Mouse (Mus musculus): ENCODE data around the gene Dhx38.
A peak's percentile ranks its signal among the peaks of the same experiment; 100 is the strongest.

Gene Dhx38

DNA sequence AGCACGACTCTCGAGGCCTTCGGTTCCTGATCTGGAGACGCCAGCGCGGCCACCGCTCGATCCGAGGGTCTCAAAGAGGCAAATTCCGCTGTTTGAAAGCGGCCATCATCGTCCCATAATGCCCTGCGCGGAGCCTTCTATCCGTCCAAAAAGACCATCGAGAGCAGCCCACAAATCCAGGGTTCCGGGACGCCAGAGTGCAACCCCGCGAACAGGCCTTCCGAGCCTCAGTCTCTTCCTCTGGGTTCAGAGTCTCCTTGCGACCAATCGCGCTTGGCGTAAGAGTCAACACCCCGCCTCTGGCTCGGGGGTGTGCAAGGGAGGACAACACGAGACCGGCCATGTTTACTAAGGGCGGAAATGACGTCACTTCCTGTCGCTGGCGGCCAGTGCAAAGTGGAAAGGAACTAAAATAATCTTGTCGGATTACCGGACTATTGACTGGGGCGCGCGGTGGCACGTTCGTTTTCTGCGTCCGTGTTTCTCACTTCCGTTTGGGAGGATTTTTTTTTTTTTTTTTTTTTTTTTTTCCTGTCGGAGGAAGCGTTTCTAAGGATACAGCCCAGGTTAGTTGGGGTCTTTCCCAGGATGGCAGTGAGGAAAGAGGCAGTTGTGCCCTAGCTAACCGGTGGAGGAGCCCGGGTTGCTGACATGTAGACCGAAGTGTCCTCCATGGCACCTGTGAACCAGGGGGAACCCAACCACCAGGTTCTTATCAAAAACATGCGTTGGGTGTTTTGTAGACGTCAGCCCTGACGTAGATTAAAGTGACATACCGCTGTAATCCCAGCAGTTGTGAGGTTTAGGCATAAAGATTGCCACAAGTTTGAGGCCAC is at the start of gene Dhx38, which contains the start of gene Txnl4b:
Dhx38 (minus strand) TSS at position 364 of the 836 bp plus-strand sequence.
Txnl4b (plus strand) TSS at position 395 of the 836 bp plus-strand sequence.
- peak; percentile 99 for DNase-seq (ENCODE audit: extremely low read depth, low read depth)

GRCm38 (mm10) chr8:109614243-109615210 is 48.9 kb upstream of the Dhx38 start, which contains the start of gene Pkd1l3:
Gene Pkd1l3 (plus strand): TSS chr8:109614517.
- peak; percentile 83 for DNase-seq (ENCODE audit: extremely low read depth, low read depth)

- DNase-seq (ENCODE audit: extremely low read depth, low read depth), result peak; percentile 66
These were observed 43.5 kb upstream of the Dhx38 start for GRCm38 (mm10) chr8:109609153-109609502.

GRCm38 (mm10) chr8:109608271-109609152 is 42.9 kb upstream of the Dhx38 start, which contains the start of gene Dhodh:
Gene Dhodh (minus strand): TSS chr8:109608673.
- DNase-seq (ENCODE audit: extremely low read depth, low read depth), result peak; percentile 92

DNA sequence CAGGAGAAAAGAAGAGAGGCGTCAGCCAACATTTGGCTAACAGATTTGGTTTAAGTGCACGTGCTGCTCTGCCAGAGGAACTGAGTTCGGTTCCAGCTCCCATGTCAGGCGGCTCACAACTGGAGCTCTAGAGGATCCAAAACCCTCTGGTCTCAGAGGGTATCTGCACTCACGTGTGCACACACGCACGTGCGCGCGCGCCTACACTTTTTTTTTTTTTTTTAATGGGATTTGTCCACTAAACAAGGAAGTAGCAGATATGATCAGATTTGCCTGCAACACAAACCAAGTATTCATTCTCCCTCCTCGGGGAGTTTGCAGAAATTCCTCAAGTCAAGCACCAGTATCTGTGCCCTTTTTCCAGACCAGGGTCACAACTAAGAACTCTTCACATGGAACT is 42.0 kb upstream of the Dhx38 start:
- peak; percentile 52 for DNase-seq (ENCODE audit: extremely low read depth, low read depth)

DNA sequence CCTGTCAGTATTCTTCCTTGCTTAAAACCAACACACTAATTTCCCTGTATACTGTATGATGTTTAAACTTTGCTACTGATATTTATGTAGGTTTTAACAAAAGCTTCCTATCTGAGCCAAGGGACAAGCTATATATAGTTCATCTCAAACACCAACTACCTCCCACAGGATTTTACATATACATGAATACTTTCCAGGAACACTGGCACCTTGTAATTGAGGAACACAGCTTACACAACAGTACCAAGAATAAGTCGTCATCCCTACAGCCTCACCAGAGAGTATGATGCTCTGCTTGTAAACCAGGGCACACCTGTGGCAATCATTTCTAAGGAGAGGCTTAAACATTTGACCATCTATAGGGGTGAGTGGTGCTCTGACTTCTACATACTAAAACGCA is 41.1 kb upstream of the Dhx38 start:
- no peak for DNase-seq (ENCODE audit: extremely low read depth, low read depth)

DNA sequence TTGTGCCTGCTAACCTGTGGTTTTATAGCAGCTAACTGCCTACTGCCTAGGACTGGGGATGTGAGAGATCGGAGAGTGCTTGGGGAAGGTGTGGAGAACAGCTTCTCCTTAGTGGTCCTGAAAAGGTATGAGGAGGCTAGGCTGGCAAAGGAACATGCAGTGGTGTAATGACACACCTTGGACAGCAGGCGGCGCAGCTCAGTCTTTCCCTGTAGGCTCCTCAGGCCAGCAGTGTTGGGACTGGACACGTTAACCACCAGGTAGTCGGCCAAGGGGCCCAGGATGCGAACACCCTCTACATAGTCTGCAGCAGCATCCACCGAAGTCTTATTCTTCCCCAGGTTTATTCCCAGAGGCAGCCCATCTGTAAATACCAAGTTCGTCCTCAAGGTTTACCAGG is 30.2 kb upstream of the Dhx38 start:
- no peak for DNase-seq (ENCODE audit: extremely low read depth, low read depth)

DNA sequence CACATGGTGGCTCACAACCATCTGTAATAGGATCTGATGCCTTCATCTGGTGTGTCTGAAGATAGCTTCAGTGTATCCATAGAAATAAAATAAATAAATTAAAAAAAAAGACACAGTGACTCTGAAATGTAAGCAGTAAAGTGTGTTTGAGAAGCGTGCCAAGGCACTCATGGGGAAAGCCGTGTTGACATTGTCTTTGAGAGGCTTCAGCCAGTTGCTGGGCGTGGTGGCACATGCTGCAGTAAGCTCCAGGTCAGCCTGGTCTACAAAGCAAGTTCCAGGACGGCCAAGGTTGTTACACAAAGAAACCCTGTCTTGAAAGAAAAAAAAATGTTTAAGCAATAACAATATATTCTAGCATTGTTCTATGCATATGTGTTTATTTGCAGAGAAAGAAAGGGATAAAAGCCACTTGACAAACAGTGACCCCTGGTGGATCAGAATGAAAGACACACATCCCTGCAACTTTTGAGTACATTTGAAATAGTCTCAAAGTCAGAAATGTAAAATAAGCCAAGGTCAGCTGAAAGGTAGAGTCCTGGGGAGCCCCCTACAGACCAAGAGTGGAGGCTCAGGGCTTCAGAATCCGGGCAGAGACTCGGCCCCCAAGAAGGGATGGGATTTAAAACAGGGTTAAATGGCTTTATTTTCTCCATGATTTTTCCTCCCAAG is 27.6 kb upstream of the Dhx38 start:
- peak; percentile 54 for DNase-seq (ENCODE audit: extremely low read depth, low read depth)

DNA sequence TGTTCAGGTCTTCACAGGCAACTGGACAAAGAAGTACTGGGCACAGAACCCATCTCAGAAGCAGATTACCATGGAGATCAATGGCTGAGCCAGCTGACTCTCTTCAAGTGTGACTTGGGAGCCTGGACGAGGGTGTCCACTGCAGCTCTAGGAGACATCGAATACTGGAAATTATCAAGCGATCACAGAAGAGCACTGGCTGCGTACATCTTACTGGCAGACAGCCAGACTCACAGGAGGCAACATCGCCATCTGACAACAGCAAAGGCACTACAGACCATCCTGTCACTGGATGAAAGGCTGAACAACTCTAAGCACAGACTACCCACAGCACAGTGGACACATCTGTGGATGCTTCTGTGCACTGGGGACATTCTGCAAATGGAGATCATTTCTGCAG is 26.5 kb upstream of the Dhx38 start:
- no peak for DNase-seq (ENCODE audit: extremely low read depth, low read depth)

DNA sequence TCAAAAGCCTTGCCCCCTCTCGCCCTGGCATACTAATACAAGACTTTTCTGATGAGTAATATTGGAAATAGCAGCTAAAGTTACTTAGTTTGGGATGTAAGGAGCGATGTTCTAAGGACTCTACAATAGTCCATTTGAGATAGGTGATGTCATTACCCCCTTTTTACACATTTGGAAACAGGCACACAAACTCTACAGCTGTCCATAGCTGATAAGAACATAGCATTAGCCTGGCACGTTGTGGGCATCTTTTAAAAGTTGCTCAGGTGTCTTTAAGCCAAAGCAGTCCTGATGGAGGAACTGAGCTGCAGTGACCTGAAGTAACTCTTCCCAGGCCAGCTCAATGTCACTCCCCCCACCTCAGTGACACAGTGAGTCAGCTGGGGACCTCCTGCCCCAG is 25.7 kb upstream of the Dhx38 start:
- no peak for DNase-seq (ENCODE audit: extremely low read depth, low read depth)

DNA sequence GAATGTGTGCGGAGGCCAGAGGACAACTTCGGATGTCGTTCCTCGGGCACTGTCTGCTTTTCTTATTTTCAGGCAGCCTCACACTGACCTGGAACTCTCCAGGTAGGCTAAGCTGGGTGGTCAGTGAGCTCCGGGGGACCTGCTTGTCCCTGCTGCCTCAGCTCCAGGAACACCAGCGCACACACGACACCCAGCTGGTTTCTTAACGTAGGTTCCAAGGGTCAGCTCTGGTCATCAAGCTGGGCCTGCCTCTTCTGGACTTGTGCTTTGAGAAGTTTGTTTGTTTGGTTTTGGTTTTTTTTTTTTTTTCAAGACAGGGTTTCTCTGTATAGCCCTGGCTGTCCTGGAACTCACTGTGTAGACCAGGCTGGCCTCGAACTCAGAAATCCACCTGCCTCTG is 25.2 kb upstream of the Dhx38 start:
- DNase-seq (ENCODE audit: extremely low read depth, low read depth), result no peak

DNA sequence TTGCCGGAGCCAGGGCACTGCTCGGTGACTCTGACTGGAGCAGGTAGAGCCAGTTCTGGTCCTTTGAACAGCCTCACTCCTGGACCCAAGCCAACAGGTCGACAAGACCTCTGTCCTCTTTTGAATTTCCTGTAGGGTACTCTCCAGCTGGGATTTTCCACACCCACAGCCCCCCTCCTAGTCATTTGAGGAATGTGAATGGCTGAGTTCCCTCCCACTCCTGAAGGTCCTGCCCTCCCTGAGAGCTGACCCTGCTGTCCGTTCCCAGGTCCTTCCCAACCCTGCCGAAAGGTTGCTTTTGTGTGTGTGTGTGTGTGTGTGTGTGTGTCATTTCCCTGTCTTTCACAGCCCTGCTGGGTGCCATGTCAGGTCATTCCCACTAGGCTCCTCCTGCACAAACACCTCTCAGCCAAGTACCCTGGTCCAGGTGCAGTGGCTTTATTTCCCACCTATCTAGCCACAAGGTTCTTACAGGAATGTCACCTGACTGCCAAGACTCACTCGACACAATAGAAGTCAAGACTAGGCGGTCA is 21.4 kb upstream of the Dhx38 start:
- no peak for DNase-seq (ENCODE audit: extremely low read depth, low read depth)

- no peak for DNase-seq (ENCODE audit: extremely low read depth, low read depth)
These were observed 20.0 kb upstream of the Dhx38 start for GRCm38 (mm10) chr8:109585652-109586051.

DNA sequence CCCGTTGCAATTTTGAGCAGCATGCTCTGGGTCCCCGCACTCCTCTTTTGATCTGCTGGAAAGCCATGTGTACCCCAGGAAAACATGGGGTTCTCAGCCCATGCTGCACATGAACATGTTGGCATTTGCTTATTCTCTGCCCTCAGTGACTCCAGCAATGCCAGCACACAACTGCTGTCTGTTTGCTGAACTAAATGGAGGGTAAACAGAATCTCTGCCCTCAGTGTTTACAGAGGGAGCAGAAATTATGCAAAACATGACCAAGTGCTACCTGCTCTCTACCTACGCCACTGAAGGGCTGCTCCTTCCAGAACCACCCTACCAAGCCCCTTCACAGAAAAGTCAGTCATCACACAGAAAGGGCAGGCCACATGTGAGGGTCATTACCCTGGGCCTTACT is 19.2 kb upstream of the Dhx38 start:
- no peak for DNase-seq (ENCODE audit: extremely low read depth, low read depth)

- no peak for DNase-seq (ENCODE audit: extremely low read depth, low read depth)
These were observed 18.6 kb upstream of the Dhx38 start for GRCm38 (mm10) chr8:109584293-109584692.

- no peak for DNase-seq (ENCODE audit: extremely low read depth, low read depth)
These were observed 13.2 kb upstream of the Dhx38 start, which contains the start of gene Hp for GRCm38 (mm10) chr8:109578900-109579301. Gene Hp (minus strand): TSS chr8:109579172.

DNA sequence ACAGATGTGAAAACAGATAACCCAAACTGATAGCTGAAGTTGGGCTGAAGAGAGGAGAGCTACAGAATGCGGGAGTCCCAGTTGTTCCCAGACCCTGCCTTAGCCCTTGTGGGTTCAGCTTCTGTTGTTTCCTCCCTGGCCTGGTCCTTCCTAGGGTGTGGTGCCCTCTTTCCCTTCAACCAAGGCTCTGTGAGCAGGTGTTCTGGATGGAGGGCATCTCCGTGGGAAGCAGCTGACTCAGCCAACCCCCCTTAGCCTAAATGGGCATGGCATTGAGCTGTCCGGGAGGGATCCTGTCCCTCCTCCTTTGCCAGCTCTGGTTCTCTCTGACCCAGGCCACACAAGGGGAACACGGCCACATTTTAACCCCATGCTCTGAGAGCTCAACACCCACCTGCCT is 10.7 kb upstream of the Dhx38 start:
- no peak for DNase-seq (ENCODE audit: extremely low read depth, low read depth)

GRCm38 (mm10) chr8:109571139-109571538 is 5.5 kb upstream of the Dhx38 start:
- no peak for DNase-seq (ENCODE audit: extremely low read depth, low read depth)

DNA sequence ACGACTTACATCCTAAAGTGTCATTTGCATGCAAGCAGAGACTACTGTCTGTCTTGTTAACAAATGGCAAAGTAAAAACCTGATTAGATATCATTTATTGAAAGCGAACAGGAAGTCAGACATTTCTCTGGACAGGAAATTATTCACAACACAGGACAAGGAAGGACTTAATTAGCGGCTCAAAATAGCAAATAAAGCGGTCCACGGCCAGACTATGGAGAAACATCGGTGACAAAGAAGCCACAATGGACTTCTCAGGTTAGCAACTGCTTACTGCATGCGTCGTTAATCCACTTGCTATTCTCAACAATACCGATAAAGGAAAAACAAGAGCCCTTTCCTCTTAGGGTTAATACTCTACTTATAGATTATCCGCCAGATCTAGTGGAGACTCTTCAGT is 895 bp downstream of the Dhx38 start:
- DNase-seq (ENCODE audit: extremely low read depth, low read depth), result peak; percentile 22

DNA sequence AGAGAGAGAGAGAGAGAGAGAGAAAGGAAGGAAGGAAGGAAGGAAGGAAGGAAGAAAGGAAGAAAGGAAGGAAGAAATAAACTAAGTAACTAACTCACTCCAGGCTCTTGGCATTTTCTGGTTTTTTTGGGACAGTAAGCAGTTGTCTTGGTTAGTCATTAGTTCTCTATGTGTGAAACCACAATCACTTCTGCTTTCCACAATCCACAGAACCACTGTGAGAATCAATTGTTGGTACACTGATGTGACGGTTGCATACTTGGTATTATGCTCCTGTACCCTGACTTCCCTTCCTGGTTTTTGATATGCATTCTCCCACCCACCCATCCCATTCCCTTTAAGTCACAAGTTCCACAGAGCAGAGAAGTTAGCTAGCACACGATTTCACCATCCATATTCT is 1.8 kb downstream of the Dhx38 start:
- DNase-seq (ENCODE audit: extremely low read depth, low read depth), result peak; percentile 66
